Mouse (Mus musculus): ENCODE measurements around the gene Zgpat.

Gene Zgpat

DNA sequence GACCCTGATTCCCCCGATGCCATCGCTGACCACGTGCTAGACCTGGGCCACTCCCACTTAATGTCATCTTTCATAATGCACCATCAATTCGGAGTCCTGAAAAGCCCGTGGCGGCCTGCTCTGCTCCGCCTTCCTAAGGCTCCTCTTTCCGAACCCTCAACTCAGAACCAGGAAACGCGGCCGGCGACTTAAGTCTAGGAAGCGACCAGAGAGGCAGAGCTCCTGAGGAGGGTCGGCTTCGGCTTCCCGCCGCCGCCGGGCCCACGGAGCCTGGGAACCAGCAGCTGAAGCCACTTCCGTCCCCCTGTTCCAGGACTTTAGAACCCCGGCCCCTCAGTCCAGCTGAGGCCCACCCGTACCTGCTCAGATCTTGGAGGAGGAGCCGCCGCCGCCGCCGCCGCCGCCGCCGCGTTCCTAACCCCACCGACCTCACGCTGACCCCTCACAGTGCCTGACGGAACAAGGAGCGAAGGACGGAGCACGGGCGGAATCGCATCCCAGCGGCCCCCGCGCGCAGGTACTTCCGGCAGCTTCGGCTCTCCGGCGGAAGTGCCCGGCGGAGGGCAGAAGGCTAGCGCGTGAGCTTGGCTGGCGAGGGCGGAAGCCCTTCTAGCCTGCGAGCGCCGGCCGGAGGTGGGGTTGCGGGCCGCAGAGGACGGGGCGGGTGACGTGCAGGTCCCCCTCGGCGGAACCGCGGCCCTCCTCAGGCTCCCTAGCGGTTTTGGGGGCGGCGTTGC is at the start of gene Zgpat, which contains the start of gene Arfrp1:
Gene Zgpat (plus strand): TSS at position 69 of the 737 bp plus-strand sequence.
Gene Arfrp1 (minus strand): TSS at position 545 of the 737 bp plus-strand sequence.
- peak; percentile 84 for DNase-seq

DNA sequence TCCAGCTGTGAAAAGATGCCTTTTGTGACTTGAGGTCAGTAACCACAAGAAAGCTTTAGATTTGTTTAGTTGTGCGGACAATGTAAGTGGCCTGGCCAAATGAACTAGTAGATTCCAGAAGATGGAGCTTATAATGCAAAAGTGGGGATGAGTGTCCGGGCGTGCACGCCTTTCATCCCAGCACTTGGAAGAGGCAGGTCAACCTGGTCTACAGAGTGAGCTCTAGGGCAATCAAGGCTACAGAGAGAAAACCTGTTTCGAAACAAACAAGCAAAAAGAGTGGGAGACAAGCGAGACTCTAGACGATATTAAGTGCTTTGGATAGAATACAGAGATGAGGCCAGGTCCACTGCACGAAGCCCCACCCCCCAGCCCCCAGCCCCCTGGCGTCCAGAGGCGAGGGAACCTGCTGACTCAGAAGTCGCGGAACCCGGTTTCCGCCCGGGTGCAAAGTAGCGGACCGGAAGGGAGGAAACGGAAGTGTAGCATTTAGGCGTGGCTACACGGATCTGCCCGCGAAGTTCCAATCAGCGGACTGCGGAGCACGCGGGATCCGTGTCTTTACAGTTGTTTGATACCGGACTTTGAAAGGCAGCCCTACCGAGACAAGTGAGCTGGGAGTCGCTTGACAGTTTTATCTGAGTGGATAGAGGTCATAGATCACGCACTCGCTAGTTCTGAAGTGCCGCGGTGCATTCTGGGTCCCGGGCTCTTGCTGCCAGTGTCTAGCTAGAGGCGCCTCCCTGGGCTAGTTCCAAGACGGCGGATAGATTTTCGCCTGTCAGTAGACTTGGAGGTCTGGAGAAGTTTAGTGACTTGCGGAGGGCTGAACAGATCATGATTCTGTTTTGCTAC is 45.3 kb upstream of the Zgpat start, which contains the start of gene Rtel1:
Gene Rtel1 (plus strand): TSS at position 492 of the 855 bp plus-strand sequence.
- peak; percentile 82 for DNase-seq

DNA sequence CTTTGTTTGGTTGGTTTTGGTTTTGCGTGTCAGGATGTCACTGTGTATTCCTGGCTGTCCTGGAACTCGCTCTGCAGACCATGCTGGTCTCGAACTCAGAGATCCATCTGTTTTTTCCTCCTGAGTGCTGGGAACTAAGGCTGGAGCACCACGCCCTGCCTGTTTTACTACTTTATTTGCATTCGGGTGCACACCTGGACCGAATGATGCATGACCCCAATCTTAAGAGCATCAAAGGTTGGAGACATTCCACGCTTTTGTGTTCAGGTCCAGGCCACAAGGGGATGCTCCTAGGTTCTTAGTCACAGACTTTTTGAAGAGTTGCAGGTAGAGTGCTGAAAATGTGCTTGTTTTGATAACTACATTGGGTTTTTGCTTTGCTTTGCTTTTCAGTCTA is 44.6 kb upstream of the Zgpat start:
- no peak for DNase-seq

DNA sequence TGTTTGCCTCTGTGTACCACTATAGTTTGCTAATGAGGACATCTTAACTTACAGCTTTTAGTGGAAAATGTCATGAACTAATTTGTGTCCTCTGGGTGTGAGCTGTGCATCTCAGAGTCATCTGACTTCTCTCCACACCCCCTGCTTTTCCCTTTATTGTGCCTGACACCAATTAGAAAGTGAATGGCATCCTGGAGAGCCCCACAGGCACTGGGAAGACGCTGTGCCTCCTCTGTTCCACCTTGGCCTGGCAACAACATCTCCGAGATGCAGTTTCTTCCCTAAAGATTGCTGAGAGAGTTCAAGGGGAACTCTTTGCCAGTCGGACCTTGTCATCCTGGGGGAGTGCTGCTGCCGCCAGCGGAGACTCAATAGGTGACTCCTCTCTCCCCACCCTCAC is 42.6 kb upstream of the Zgpat start:
- no peak for DNase-seq

DNA sequence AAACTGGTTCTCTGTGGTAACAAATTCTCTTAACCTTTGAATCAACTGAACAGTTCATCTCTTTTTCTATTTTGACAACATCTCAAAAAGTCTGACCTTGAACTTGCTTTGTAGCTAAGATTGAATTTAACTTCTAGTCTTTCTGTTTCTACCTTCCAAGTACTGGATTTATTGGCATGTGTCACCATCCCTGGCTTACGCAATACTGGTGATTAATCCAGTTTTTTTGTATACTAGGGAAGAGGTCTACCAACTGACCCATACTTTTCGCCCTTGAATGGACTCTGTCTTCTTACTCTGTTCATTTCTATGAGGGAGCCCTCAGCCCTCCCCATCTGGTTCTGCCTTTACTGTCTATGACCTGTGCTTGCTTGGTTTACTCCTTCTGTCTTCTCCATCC is 38.6 kb upstream of the Zgpat start:
- DNase-seq = no peak

DNA sequence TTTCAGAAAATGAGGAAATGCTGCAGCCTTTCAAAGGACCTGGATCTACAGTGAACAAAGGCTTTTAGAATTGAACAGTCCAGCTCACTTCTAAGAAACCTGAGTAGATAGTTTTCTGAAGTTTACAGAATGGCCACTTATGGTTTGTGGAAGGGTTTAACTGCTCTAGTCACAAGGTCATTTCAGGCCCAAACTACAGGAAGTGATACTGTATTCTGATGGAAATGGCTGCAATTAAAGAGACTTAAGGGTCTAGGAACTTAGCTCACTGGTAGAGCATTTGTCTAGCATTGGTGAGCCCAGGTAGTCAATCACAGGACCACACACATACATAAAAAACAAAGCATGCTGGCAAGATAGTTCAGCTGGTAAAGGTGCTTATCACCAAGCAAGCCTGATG is 32.2 kb upstream of the Zgpat start:
- DNase-seq = no peak

DNA sequence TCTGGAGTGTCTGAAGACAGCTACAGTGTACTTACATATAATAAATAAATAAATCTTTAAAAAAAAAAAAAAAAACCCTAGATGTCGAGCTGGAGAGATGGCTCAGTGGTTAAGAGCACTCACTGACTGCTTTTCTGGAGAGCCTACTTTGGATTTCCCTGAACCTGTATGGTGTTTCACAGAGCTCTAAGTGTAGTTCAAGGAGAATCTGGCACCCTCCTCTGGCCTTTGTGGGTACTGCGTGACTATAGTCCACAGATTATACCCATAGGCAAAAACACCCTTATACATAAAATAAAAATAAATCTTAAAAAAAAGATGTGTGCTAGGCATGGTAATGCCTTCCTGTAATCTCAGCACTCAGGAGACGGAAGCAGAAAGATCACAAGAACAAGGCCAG is 30.7 kb upstream of the Zgpat start:
- peak; percentile 69 for DNase-seq

DNA sequence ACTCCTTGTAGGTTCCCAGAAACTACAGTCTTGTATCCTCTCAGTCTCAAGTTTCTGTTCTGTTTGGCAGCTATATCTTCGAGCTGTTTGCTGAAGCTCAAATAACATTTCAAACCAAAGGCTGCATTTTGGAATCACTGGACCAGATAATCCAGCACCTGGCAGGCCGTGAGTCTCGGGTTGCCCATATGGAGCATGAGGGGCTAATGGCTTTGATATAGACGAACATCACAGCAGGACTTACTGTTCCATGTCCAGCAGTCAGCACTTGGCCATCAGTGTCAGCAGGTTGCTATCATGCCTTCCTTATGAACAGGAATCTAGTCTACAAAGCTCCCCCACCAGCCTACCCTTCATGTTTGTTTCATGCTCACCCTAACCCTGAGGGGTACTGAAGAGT is 24.3 kb upstream of the Zgpat start:
- DNase-seq = peak; percentile 46

DNA sequence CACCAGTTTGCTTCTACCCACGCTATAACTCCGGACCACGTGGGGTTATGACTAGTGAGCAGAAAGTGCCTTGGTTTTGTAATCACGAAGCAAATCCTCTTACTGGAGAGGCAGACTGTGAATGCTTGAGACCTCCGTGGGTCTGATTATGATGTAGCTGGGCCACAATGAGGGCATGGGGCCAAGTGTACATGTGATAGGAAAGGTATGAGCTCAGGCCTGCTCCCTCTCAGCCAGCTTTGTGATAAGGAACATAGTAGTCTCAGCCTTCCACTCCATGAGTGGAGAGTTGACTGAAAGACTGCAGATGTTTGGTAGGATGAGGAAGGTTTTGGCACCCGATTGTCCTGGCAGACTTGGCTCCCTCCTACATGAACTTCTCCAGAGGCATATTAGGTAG is 22.0 kb upstream of the Zgpat start:
- no peak for DNase-seq

DNA sequence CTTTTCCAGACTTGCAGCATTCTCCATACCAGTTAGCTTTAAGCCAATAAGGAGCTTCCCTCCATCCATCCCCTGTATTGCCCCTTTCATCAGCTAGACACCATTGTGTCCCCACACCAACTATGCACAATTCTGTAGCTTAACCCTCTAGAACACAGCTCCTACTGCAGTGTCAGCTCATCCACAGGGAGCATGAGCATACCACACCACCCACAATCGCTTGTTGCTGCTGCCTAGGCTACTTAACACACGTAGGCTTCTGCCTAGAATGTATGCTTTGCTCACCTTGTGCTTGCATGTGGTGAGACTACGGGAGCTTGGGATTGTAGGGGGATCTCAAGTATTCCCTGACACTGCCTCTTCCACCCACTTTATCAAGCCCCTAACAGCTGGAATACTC is 7.9 kb upstream of the Zgpat start:
- DNase-seq = no peak

DNA sequence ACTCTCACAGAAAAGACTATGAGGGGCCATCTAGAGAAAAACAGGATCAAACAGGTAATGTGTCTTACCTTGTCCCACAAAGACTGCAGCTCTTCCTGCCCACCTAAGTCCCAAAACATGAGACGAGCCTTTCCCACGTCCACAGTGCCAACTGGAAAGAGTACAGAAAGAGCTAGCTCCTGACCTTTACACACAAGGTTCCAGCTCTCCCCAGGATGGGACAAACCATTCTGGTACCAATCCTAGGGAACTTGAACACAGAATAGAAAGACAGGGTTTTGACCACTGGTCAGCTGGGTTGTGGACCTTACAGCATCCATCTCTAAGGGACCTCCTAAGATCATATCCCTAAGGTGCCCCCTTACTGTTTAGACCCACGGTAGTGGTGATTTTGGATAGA is 782 bp upstream of the Zgpat start:
- DNase-seq = no peak

DNA sequence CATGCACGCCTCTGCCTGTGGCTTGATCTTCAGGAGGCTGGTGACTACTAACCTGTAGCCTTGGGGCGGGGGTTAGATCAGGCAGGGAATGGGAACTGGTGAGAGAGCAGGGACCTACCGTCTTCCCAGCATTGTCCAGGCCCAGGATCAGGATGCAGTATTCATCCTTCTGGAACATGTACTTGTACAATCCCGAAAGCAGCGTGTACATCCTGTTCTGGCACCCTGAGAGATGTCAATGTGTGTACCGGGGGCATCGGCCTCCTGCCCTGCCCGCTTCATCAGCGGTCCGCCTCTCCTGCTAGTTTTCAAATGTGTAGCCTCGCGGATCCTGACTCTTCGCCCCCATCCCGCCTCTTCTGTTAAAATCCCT is 255 bp upstream of the Zgpat start:
- no peak for DNase-seq

DNA sequence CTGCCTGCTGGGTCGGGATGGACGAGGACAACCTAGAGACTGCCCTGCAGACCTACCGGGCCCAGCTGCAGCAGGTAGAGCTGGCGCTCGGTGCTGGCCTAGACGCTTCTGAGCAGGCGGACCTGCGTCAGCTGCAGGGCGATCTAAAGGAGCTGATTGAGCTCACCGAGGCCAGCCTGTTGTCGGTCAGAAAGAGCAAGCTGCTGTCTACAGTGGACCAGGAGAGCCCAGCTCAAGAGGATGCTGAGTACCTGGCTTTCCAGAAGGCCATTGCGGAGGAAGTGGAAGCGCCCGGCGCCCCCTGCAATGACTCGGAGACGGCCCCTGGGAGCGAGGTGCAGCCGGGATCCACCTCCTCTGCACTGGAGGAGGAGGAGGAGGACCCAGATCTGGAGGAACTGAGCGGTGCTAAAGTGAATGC is 937 bp downstream of the Zgpat start:
- no peak for DNase-seq

DNA sequence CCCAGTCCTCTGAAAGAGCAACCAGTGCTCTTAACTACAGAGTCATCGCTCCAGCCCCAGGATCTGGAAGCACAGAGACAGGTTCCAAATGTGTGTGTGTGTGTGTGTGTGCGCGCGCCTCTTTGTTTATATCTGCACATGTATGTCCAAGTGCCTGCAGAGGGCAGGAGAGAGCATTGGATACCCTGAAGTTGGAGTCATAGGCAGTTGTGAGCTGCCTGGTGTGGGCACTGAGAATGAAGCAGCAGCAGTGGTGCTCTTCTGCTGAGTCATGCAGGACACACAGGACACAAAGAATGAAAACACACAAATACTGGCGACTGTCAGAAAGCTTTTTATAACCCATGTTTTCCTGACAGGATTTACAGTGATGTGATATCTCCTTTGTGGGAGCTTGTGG is 5.3 kb downstream of the Zgpat start:
- DNase-seq = no peak

DNA sequence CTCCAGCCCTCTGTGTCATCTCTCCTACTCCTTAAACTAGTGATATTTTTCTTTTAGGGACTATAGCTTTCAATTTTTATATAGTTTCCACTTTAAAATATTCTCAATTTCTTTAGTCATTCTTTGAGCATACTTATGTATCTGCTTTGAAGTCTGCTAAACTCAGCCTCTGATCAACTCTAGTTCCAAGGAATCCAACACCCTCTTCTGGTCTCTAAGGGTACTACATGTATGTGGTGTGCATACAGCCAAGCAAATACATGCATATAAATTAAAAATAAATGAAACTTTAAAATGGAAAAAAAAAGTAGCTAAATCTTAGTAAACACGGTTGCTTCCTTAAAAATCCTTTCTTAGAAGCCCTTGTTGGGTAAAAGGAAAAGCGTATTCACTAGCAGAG is 11.1 kb downstream of the Zgpat start:
- no peak for DNase-seq

DNA sequence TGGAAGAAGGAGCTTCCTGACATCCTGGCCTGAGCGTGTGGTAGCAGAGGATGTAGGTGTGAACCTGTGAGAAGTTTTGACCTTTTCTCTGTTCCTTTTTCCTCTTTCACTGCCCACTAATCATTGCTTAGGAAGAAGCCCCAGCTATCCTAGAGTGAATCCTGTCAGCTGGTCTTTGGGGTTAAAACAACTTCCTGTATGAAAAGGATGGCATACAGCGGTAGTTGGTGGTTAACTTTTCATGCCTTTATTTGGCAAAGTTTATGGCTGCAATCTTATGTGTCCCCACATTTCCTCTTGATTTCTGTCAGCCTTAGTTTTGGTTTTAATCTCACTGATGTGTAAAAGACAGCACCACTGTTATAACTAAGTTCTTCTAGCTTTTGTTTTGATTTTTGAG is 12.5 kb downstream of the Zgpat start:
- no peak for DNase-seq

DNA sequence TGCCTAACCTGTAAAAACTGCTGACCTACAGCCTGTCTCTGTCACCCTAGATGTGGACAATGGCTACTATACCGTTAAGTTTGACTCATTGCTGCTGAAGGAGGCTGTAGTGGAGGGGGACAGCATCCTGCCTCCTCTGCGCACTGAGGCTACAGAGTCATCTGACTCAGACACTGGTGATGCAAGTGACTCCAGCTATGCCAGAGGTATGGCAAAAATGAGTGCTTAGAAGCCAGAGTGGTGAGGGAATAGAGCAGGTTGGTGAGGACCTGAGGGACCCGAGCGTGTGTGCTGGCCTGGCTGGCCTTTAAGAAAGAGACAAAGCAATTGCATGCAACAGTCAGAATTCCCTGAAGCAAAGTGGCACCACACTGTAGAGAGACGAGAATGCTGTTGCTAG is 14.0 kb downstream of the Zgpat start:
- DNase-seq = no peak

DNA sequence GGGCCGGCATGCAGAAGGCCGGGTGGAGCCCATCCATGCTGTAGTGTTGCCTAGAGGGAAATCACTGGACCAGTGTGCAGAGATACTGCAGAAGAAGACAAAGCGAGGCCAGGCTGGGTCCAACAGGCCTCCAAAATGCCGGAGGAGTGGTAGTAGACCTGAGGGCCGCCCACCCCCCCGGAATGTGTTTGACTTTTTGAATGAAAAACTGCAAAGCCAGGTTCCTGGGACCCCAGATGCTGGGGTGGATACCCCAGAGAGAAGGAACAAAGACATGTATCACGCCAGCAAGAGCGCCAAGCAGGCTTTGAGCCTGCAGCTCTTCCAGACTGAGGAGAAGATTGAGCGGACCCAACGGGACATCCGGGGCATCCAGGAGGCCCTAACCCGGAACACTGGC is 15.1 kb downstream of the Zgpat start, which contains the start of gene Lime1:
Gene Lime1 (plus strand): TSS at position 301 of the 400 bp plus-strand sequence.
- no peak for DNase-seq

DNA sequence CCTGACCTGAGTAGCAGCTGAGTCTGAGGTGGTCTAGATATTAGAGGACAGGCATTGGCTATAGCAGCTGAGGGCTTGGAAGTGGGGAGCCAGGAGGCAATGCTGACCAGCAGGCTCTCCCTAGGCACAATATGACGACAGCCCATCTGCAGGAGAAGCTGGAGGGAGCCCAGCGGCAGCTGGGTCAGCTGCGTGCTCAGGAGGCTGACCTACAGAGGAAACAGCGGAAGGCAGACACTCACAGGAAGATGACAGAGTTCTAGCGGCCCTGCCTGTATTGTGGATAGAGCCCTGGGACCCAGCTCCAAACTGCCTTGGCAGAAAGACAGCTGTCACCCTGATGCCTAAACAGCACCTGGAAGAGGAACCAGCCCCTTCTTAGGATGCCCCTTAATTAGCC is 15.5 kb downstream of the Zgpat start:
- no peak for DNase-seq

DNA sequence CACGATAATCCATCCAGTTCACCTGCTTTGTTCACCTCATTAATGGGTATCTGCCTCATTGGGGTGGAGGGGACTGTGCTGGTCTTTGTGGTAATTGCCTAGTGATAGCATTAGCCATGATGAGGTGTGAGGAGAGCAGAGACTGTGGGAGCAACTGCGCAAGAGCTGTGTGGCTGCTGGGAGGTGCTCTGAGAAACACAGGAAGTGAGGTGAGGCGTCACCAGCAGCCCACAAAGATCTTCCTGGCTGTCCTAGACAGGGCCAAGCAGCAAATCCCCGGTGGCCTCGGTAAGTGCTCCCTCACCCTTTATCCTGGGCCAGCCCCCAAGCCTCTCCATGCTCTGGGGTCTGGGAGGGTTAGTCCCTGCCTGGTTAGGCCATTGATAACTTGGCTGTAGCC is 16.4 kb downstream of the Zgpat start:
- DNase-seq = no peak

DNA sequence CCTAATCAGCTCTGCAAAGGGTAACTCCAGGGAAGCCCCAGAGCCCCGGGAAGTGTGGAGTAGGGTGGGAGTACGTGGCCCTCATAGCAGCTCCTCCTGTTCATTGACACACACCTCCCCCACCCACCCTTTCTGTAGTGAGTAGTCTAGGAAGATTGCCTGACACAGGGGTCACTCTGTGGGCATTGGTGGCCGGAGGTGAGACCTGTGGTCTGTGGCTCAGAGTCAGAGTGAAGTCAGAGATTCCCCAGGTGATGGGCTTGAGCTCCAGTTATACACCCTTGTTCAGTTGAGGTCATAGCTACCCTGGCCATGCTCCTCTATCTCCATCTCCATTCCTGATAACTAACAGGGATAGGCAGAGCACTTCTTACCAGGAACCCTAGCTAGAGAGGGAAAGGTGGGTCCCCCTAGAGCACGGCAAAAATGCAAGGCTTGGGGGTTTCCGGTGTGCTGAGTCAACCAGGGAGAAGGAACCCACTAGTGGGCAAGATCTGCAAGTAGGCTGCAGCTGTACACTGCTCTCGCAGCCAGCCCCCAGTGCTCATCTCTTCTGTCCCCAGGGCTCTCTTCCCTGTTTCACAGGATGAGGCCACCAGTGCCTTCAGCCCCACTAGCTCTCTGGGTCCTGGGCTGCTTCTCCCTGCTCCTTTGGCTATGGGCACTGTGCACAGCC is 17.0 kb downstream of the Zgpat start:
- DNase-seq = no peak

DNA sequence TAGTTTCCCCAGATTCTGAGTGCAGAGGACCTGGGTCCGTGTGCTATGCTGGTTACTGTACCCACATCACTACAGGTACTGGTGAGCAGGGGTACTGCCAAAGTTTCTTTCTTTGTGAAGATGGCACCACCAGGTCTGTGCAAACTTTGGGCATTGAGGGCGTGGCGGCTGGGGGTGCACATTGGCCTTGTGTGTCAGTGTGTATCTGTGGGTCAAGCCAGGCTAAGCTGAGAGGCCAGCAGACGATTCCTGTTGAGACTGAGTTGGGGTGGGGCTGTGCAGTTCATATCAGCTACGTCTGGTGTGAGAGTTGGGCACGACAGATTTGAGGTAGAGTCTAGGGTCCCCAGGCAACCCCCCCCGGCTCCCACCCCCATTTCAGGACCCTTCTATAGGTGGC is 19.7 kb downstream of the Zgpat start:
- DNase-seq = no peak

DNA sequence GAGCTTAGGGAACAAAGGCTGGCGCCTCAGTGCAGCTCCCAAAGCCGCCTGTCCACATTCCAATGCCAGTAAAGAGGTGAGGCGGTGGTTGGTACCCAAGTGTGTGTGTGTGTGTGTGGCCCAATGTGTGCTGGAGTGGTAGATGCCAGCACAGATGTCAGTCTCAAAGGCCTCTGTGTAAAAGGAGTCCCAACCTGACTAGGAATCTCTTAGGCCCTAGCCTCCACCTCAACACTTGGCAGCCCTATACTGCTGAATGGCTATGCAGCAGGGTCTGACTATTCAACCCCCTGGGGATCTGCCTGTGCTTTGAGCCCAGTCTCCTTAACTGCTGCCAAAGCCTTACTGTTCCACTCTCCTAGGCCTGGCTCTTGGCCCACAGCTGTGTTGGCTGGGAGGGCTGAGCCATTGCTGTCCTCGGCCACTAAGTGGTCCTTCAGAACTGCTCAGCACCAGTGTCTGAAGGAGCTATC is 20.2 kb downstream of the Zgpat start:
- peak; percentile 36 for DNase-seq
